Mouse (Mus musculus) small intestine, adult 2 months (tissue): ENCODE data around the gene Ttn. TPM values are rescaled to one million over a fixed set of nuclear protein-coding genes. Genes with fewer than 3 reads are reported as not detected.

Experiments
- H3K27ac ChIP-seq: fragments of 200-500 bp; 2 replicates; pipeline ENCODE4 v1.5.1; 2012; ENCODE audit warnings: low read depth, low read length, control low read depth, inconsistent platforms; ENCODE audit not compliant: insufficient read depth
- H3K27me3 ChIP-seq: fragments of 200-500 bp; 2 replicates; pipeline ENCODE4 v1.6.1; 2012; ENCODE audit warnings: mild to moderate bottlenecking, moderate library complexity, low read length, inconsistent platforms; ENCODE audit not compliant: control insufficient read depth, insufficient read depth
- H3K36me3 ChIP-seq: fragments of 200-500 bp; 2 replicates; pipeline ENCODE4 v1.6.1; 2012; ENCODE audit warnings: mild to moderate bottlenecking, low read length, control low read depth, inconsistent platforms; ENCODE audit not compliant: control insufficient read depth, insufficient read depth
- H3K4me1 ChIP-seq: fragments of 200-500 bp; 2 replicates; pipeline ENCODE4 v1.6.1; 2012; ENCODE audit warnings: low read length, inconsistent platforms, mixed read lengths; ENCODE audit not compliant: control insufficient read depth, insufficient read depth, insufficient read length
- H3K4me3 ChIP-seq: fragments of 200-500 bp; 2 replicates; pipeline ENCODE4 v1.5.1; 2012; ENCODE audit warnings: low read depth, mild to moderate bottlenecking, control low read depth, inconsistent platforms, low read length, moderate library complexity
- CTCF ChIP-seq: fragments of 200-500 bp; IDR thresholded peaks from 2 replicates; pipeline ENCODE4 v1.5.1; 2012; ENCODE audit warnings: low read depth, mild to moderate bottlenecking, control low read depth, inconsistent platforms, low read length, moderate library complexity, mixed read lengths; ENCODE audit not compliant: insufficient replicate concordance, insufficient read length; ENCODE audit errors: extremely low read depth
- POLR2A ChIP-seq: fragments of 200-500 bp; IDR thresholded peaks from 2 replicates; pipeline ENCODE4 v1.6.1; 2012; ENCODE audit warnings: low read depth, mild to moderate bottlenecking, control low read depth, inconsistent platforms, low read length, moderate library complexity
- WGBS: fragments of 180-500 bp; shearing (Covaris S2); methylation state at CpG from one replicate; pipeline ENCODE4 v1.1.7; 2018; 5-methylcytosine and 5-hydroxymethylcytosine counted together
- polyA plus RNA-seq: library from polyadenylated mRNA; depleted of rRNA; stranded (reverse); fragments of >200 nt; gene quantifications from 2 replicates; pipeline ENCODE4 v1.2.3, GENCODE M21; 2012

Gene Ttn
- polyA plus RNA-seq, 1 experiment: 0.01 TPM

GRCm38 (mm10) chr2:76675451-76675850, 306.9 kb downstream of the Ttn start:
- H3K4me1 ChIP-seq: peaks cover 14% of the 10 kb centered on the region; the same call in 1 of the 2 replicates
- TF ChIP-seq CTCF: no peak
- TF ChIP-seq POLR2A: no peak
- H3K36me3 ChIP-seq: peaks cover 4% of the 10 kb centered on the region
- H3K27ac ChIP-seq: 0 out of 2 replicates have a peak overlapping the region, but pooled peaks have one; percentile 5
- no peaks in the 10 kb centered on the region for H3K27me3 ChIP-seq
- peak overlapping the region; percentile 76 for H3K4me3 ChIP-seq
- WGBS: 1% methylated on average over 43 of the region's 44 CpGs

GRCm38 (mm10) chr2:76674725-76675427, 307.5 kb downstream of the Ttn start, which contains the start of gene Plekha3:
Gene Plekha3, plus strand, starts transcription at chr2:76675281.
- 4% methylated on average over 49 of the region's 52 CpGs for WGBS
- Histone ChIP-seq H3K4me3 (peak within 1 kb of the TSS; percentile 76), H3K36me3 (peaks cover under 1% of the 10 kb centered on the region; the same call in 1 of the 2 replicates), H3K4me1 (peaks cover 14% of the 10 kb centered on the region; the same call in 1 of the 2 replicates), H3K27ac (peak within 1 kb of the TSS; percentile 48), H3K27me3 (no peaks in the 10 kb centered on the region)
- TF ChIP-seq CTCF (0 out of 2 replicates have a peak, but pooled peaks have one; percentile 13), POLR2A (peak; percentile 69)

- H3K4me3 ChIP-seq: no peak overlapping the region
- WGBS: 31% methylated on average over 7 of the region's 7 CpGs
Observed at GRCm38 (mm10) chr2:76673472-76674081, 308.8 kb downstream of the Ttn start.

DNA sequence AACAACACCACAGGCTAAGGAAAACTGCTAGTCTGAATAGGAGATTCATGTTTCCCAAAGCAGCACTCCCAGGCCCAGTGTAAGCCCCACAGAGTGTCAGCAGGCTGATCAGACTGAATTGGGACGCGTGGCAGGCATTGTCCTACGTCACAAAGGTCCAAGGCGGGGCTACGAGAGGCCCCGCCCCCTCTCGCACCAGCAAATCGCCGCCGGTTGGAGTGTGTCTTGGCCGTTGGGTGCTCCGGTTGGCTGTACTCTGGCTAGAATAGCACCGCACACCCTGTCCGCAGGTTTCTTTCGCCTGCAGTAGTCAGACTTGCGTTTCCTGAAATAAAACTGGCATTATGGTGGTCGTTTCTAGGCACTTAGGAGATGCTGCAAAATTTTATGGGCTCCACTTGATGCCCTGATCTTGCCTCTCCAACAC, 309.4 kb downstream of the Ttn start, which contains the start of gene Fkbp7:
TSS of gene Fkbp7 (minus strand) at position 151 of the 427 bp plus-strand sequence.
- under 1% methylated on average over 17 of the region's 17 CpGs for WGBS
- TF ChIP-seq CTCF (no peak), POLR2A (peak; percentile 82)
- Histone ChIP-seq H3K4me1 (peaks cover 14% of the 10 kb centered on the region; the same call in 1 of the 2 replicates), H3K27me3 (no peaks in the 10 kb centered on the region), H3K27ac (peak within 1 kb of the TSS; percentile 85), H3K4me3 (peak within 1 kb of the TSS; percentile 54), H3K36me3 (peaks cover 4% of the 10 kb centered on the region; the same call in 1 of the 2 replicates)

More at GRCm38 (mm10) chr2:76673472-76674081, 308.8 kb downstream of the Ttn start:
- Histone ChIP-seq H3K4me1 (peaks cover 14% of the 10 kb centered on the region; the same call in 1 of the 2 replicates), H3K36me3 (peaks cover 4% of the 10 kb centered on the region; the same call in 1 of the 2 replicates), H3K27ac (peak overlapping the region; percentile 35; the same call in 1 of the 2 replicates), H3K27me3 (no peaks in the 10 kb centered on the region)
- TF ChIP-seq CTCF (peak; percentile 28; the same call in 1 of the 2 replicates), POLR2A (no peak)

- peaks cover 14% of the 10 kb centered on the region; the same call in 1 of the 2 replicates for H3K4me1 ChIP-seq
- peak overlapping the region; percentile 85 for H3K27ac ChIP-seq
- peaks cover 5% of the 10 kb centered on the region; the same call in 1 of the 2 replicates for H3K36me3 ChIP-seq
- no peaks in the 10 kb centered on the region for H3K27me3 ChIP-seq
- H3K4me3 ChIP-seq: peak overlapping the region; percentile 54; the same call in 1 of the 2 replicates
- no peak for TF ChIP-seq CTCF
- TF ChIP-seq POLR2A: no peak
- WGBS: 4% methylated on average over 9 of the region's 9 CpGs
Observed at GRCm38 (mm10) chr2:76672134-76672745, 310.1 kb downstream of the Ttn start.

- 56% methylated on average over 6 of the region's 6 CpGs for WGBS
- no peak overlapping the region for H3K4me3 ChIP-seq
Observed at GRCm38 (mm10) chr2:76671641-76672040, 310.7 kb downstream of the Ttn start.

More at GRCm38 (mm10) chr2:76671641-76672040, 310.7 kb downstream of the Ttn start:
- Histone ChIP-seq H3K36me3 (peaks cover 5% of the 10 kb centered on the region; the same call in 1 of the 2 replicates), H3K27me3 (no peaks in the 10 kb centered on the region), H3K4me1 (peaks cover 13% of the 10 kb centered on the region; the same call in 1 of the 2 replicates), H3K27ac (no peak overlapping the region)
- TF ChIP-seq POLR2A (no peak), CTCF (no peak)
